Mouse (Mus musculus): ENCODE results near the gene Zfp59.
"Not testable (repeated sequence)": the region's sequence is repeated elsewhere in the genome, so short reads cannot be mapped to it uniquely, and the experiment has no call there.

Gene Zfp59

GRCm38 (mm10) chr7:27862578-27862977 lies 24.2 kb downstream of the Zfp59 start:
- not testable (repeated sequence) for DNase-seq (ENCODE audit: low spot score in 2 of 2)

GRCm38 (mm10) chr7:27881721-27882120 lies 43.3 kb downstream of the Zfp59 start:
- DNase-seq (ENCODE audit: low spot score in 2 of 2), result no peak

DNA sequence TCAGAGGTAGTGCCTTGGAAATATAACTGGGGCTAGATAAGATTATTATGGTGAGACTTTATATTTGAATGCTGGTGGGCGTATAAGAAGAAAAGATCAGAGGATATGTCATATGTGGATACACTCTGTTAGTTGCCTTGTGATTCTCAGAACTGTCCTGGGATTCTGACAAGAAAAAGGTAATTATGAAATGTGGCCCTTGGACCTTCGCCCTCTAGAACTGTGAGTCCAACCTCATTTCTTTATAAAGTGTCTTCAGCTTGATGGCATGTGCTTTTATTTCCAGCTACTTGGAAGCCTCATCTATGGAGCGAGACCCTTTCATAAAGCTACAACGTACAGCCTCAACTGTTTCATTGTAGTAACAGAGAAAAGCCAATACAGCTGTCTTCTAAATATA lies 62.2 kb downstream of the Zfp59 start:
- DNase-seq (ENCODE audit: low spot score in 2 of 2), result no peak

- DNase-seq (ENCODE audit: low spot score in 2 of 2), result no peak
Observed at GRCm38 (mm10) chr7:27905061-27905848, 66.8 kb downstream of the Zfp59 start.
